Mouse (Mus musculus) MEL (cell line): Measurements from ENCODE around the gene Spag16. TPM values are rescaled to one million over a fixed set of nuclear protein-coding genes. Genes with fewer than 3 reads are reported as not detected.

Experiments used
- DNase-seq: peaks from one replicate; pipeline ENCODE4 v3.0.0; 2011; ENCODE audit warnings: low read depth, low spot score
- H3K27ac ChIP-seq: 2 replicates; pipeline ENCODE4 v1.5.1; 2012; ENCODE audit warnings: low read depth, mild to moderate bottlenecking, control low read depth, low read length, moderate library complexity; ENCODE audit not compliant: control insufficient read depth
- H3K27me3 ChIP-seq, 2 experiments: fragments of 150-350 bp in 1 of 2; sonication (generic) in 1 of 2; 2 replicates each; pipeline ENCODE4 v1.6.1; 2012; ENCODE audit warnings: low read length in 2 of 2, mild to moderate bottlenecking in 2 of 2, improper control_type of control experiment in 1 of 2, moderate library complexity in 1 of 2; ENCODE audit not compliant: insufficient read depth in 2 of 2, control insufficient read depth in 1 of 2
- H3K36me3 ChIP-seq, 2 experiments: 2 replicates each; pipeline ENCODE4 v1.6.1; 2012 to 2014; ENCODE audit warnings: low read length in 2 of 2, improper control_type of control experiment in 1 of 2, inconsistent platforms in 1 of 2, mild to moderate bottlenecking in 1 of 2; ENCODE audit not compliant: insufficient read depth in 2 of 2, control insufficient read depth in 1 of 2
- H3K4me1 ChIP-seq, 2 experiments: fragments of 150-350 bp in 1 of 2; sonication (generic) in 1 of 2; 2 replicates each; pipeline ENCODE4 v1.6.1; 2012; ENCODE audit warnings: low read length in 2 of 2, improper control_type of control experiment in 1 of 2, mild to moderate bottlenecking in 1 of 2; ENCODE audit not compliant: insufficient read depth in 2 of 2, control insufficient read depth in 1 of 2
- H3K4me3 ChIP-seq, 2 experiments: fragments of 150-350 bp in 1 of 2; sonication (generic) in 1 of 2; 2 replicates each; pipeline ENCODE4 v1.5.1; 2012; ENCODE audit warnings: low read depth in 2 of 2, low read length in 2 of 2, mild to moderate bottlenecking in 2 of 2, moderate library complexity in 2 of 2, control low read depth in 1 of 2, improper control_type of control experiment in 1 of 2; ENCODE audit not compliant: control insufficient read depth in 1 of 2, insufficient read depth in 1 of 2
- H3K79me2 ChIP-seq: 2 replicates; pipeline ENCODE4 v1.6.1; 2012; ENCODE audit warnings: mild to moderate bottlenecking, low read length, moderate library complexity; ENCODE audit not compliant: control insufficient read depth, poor library complexity, insufficient read depth
- H3K9ac ChIP-seq: 2 replicates; pipeline ENCODE4 v1.6.1; 2012; ENCODE audit warnings: low read depth, mild to moderate bottlenecking, control low read depth, low read length, moderate library complexity; ENCODE audit not compliant: control insufficient read depth, poor library complexity, severe bottlenecking
- H3K9me3 ChIP-seq: fragments of 150-350 bp; sonication (generic); replicated peaks from 2 replicates; pipeline ENCODE4 v1.6.1; 2012; ENCODE audit warnings: mild to moderate bottlenecking, low read length, improper control_type of control experiment, moderate library complexity; ENCODE audit not compliant: insufficient read depth
- BHLHE40 ChIP-seq: IDR thresholded peaks from 2 replicates; pipeline ENCODE4 v1.6.1; 2012; ENCODE audit warnings: low read depth, mild to moderate bottlenecking, inconsistent platforms, low read length, improper control_type of control experiment, borderline replicate concordance
- CHD2 ChIP-seq: IDR thresholded peaks from 2 replicates; pipeline ENCODE4 v1.6.1; 2011; ENCODE audit warnings: low read length, improper control_type of control experiment
- EP300 ChIP-seq, 2 experiments: IDR thresholded peaks; 2 replicates each; pipeline ENCODE4 v1.6.1; 2011; ENCODE audit warnings: improper control_type of control experiment in 2 of 2, low read length in 2 of 2, low read depth in 1 of 2, mild to moderate bottlenecking in 1 of 2
- ETS1 ChIP-seq: IDR thresholded peaks from 2 replicates; pipeline ENCODE4 v1.6.1; 2012; ENCODE audit warnings: low read depth, mild to moderate bottlenecking, inconsistent platforms, low read length, improper control_type of control experiment, moderate library complexity
- GATA1 ChIP-seq: IDR thresholded peaks from 2 replicates; pipeline ENCODE4 v1.6.1; 2011; ENCODE audit warnings: low read depth, low read length, improper control_type of control experiment
- HCFC1 ChIP-seq: IDR thresholded peaks from 2 replicates; pipeline ENCODE4 v1.6.1; 2012; ENCODE audit warnings: low read depth, mild to moderate bottlenecking, inconsistent platforms, low read length, improper control_type of control experiment, moderate library complexity
- JUND ChIP-seq: IDR thresholded peaks from 2 replicates; pipeline ENCODE4 v1.6.1; 2011; ENCODE audit warnings: low read depth, mild to moderate bottlenecking, improper control_type of control experiment, low read length
- MAFK ChIP-seq: IDR thresholded peaks from 2 replicates; pipeline ENCODE4 v1.6.1; 2011; ENCODE audit warnings: low read depth, mild to moderate bottlenecking, low read length, improper control_type of control experiment, borderline replicate concordance
- MAX ChIP-seq: IDR thresholded peaks from 2 replicates; pipeline ENCODE4 v1.6.1; 2011; ENCODE audit warnings: low read length, improper control_type of control experiment
- MAZ ChIP-seq: IDR thresholded peaks from 2 replicates; pipeline ENCODE4 v1.6.1; 2012; ENCODE audit warnings: low read depth, mild to moderate bottlenecking, inconsistent platforms, low read length, improper control_type of control experiment
- MEF2A ChIP-seq: IDR thresholded peaks from 2 replicates; pipeline ENCODE4 v1.6.1; 2014; ENCODE audit warnings: low read depth, mild to moderate bottlenecking, inconsistent platforms, low read length, improper control_type of control experiment; ENCODE audit not compliant: poor library complexity, insufficient replicate concordance, severe bottlenecking; ENCODE audit errors: extremely low read depth
- MYB ChIP-seq: IDR thresholded peaks from 2 replicates; pipeline ENCODE4 v1.6.1; 2011; ENCODE audit warnings: mild to moderate bottlenecking, low read depth, low read length, improper control_type of control experiment
- MYC ChIP-seq: IDR thresholded peaks from 2 replicates; pipeline ENCODE4 v1.6.1; 2011; ENCODE audit warnings: low read depth, mild to moderate bottlenecking, low read length, improper control_type of control experiment, moderate library complexity
- POLR2AphosphoS2 ChIP-seq: IDR thresholded peaks from 2 replicates; pipeline ENCODE4 v1.6.1; 2011; ENCODE audit warnings: low read length, improper control_type of control experiment
- POLR2AphosphoS5 ChIP-seq: IDR thresholded peaks from 2 replicates; pipeline ENCODE4 v1.6.1; 2012; ENCODE audit warnings: low read depth, borderline replicate concordance, mild to moderate bottlenecking, inconsistent platforms, low read length, moderate library complexity, mixed read lengths
- RAD21 ChIP-seq: IDR thresholded peaks from 2 replicates; pipeline ENCODE4 v1.6.1; 2011; ENCODE audit warnings: mild to moderate bottlenecking, low read depth, low read length, improper control_type of control experiment
- RCOR1 ChIP-seq: IDR thresholded peaks from 2 replicates; pipeline ENCODE4 v1.6.1; 2012; ENCODE audit warnings: low read depth, mild to moderate bottlenecking, inconsistent platforms, low read length, improper control_type of control experiment
- SIN3A ChIP-seq: IDR thresholded peaks from 2 replicates; pipeline ENCODE4 v1.6.1; 2012; ENCODE audit warnings: low read length, improper control_type of control experiment, inconsistent platforms
- SMC3 ChIP-seq: IDR thresholded peaks from 2 replicates; pipeline ENCODE4 v1.6.1; 2011; ENCODE audit warnings: low read depth, low read length, improper control_type of control experiment
- TAL1 ChIP-seq: IDR thresholded peaks from 2 replicates; pipeline ENCODE4 v1.6.1; 2012; ENCODE audit warnings: mild to moderate bottlenecking, inconsistent platforms, low read length, moderate library complexity, mixed read lengths
- TCF12 ChIP-seq: IDR thresholded peaks from 2 replicates; pipeline ENCODE4 v1.6.1; 2014; ENCODE audit warnings: low read depth, mild to moderate bottlenecking, inconsistent platforms, low read length, improper control_type of control experiment, moderate library complexity
- UBTF ChIP-seq: IDR thresholded peaks from 2 replicates; pipeline ENCODE4 v1.6.1; 2012; ENCODE audit warnings: low read depth, mild to moderate bottlenecking, inconsistent platforms, low read length, improper control_type of control experiment, moderate library complexity, borderline replicate concordance; ENCODE audit not compliant: insufficient read depth
- USF1 ChIP-seq: IDR thresholded peaks from 2 replicates; pipeline ENCODE4 v1.6.1; 2014; ENCODE audit warnings: low read depth, mild to moderate bottlenecking, inconsistent platforms, low read length, improper control_type of control experiment, moderate library complexity
- USF2 ChIP-seq, 2 experiments: IDR thresholded peaks; 2 replicates each; pipeline ENCODE4 v1.6.1; 2011 to 2012; ENCODE audit warnings: improper control_type of control experiment in 2 of 2, low read length in 2 of 2, borderline replicate concordance in 1 of 2, inconsistent platforms in 1 of 2, low read depth in 1 of 2, mild to moderate bottlenecking in 1 of 2; ENCODE audit not compliant: insufficient read depth in 1 of 2
- ZKSCAN1 ChIP-seq: IDR thresholded peaks from 2 replicates; pipeline ENCODE4 v1.6.1; 2012; ENCODE audit warnings: low read depth, mild to moderate bottlenecking, inconsistent platforms, low read length, improper control_type of control experiment, moderate library complexity
- ZMIZ1 ChIP-seq: IDR thresholded peaks from 2 replicates; pipeline ENCODE4 v1.6.1; 2012; ENCODE audit warnings: low read depth, mild to moderate bottlenecking, inconsistent platforms, low read length, improper control_type of control experiment, moderate library complexity
- polyA plus RNA-seq, 2 experiments: library from polyadenylated mRNA; stranded (reverse) in 1 of 2; unstranded in 1 of 2; fragments of >175 nt in 1 of 2; fragments of >200 nt in 1 of 2; gene quantifications; 2 replicates each; pipeline versions ENCODE4 v1.2.1 to v1.2.4; 2012; ENCODE audit warnings: low replicate concordance in 2 of 2, low read depth in 1 of 2; ENCODE audit not compliant: insufficient read length in 2 of 2, insufficient read depth in 1 of 2, missing spikeins in 1 of 2
- total RNA-seq: library from RNA; depleted of rRNA; stranded (reverse); fragments of 300-350 nt; gene quantifications from 2 replicates; pipeline ENCODE4 v1.2.3, GENCODE M21; 2012

The Spag16 gene
- total and polyA plus RNA-seq, 3 experiments: not detected

DNA sequence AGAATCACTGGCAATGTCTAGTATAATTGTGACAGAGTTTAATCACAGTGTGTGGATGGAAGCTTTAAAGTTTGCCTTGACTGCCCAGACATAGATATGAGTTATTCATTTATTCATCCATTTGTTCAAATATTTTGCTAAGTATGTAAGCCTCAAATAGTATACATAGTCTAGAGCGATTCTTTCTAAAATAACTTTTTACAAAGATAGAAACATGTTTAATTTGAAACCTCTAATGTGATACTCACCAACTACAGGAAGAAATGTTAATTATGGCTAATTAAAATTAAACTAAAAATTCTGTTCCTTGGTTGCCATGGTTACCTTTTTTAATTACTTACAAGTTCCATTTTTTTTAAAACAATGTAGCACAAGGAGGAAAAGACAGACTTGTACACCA is 653.1 kb downstream of the Spag16 start:
- H3K9me3 ChIP-seq: no peaks in the 10 kb centered on the region
- no peak overlapping the region for H3K27ac ChIP-seq
- TF ChIP-seq UBTF (no peak), ZMIZ1 (no peak), ZKSCAN1 (no peak), SMC3 (no peak), BHLHE40 (no peak), TCF12 (no peak), POLR2AphosphoS2 (no peak), HCFC1 (no peak), CHD2 (no peak), POLR2AphosphoS5 (no peak), SIN3A (no peak), TAL1 (no peak), MAZ (no peak), MYB (no peak)
- no peaks in the 10 kb centered on the region for H3K4me1 ChIP-seq
- no peak for DNase-seq
- H3K27me3 ChIP-seq: no peaks in the 10 kb centered on the region
- H3K79me2 ChIP-seq: no peaks in the 10 kb centered on the region
- no peak overlapping the region for H3K4me3 ChIP-seq
- H3K36me3 ChIP-seq: no peaks in the 10 kb centered on the region
- H3K9ac ChIP-seq: no peak overlapping the region

- H3K9me3 ChIP-seq: no peaks in the 10 kb centered on the region
- no peak overlapping the region for H3K27ac ChIP-seq
- no peak overlapping the region for H3K4me3 ChIP-seq
- no peak overlapping the region for H3K9ac ChIP-seq
- no peak for DNase-seq
- no peaks in the 10 kb centered on the region for H3K79me2 ChIP-seq
- no peaks in the 10 kb centered on the region for H3K4me1 ChIP-seq
- no peaks in the 10 kb centered on the region for H3K27me3 ChIP-seq
- H3K36me3 ChIP-seq: no peaks in the 10 kb centered on the region
- TF ChIP-seq POLR2AphosphoS2 (no peak), EP300 (IDR thresholded peaks at IDR 0.05; ENCODE audit: low read depth in 1 of 2, low read length in 2 of 2) (no peak), USF1 (no peak), RAD21 (no peak), MAZ (no peak), ZKSCAN1 (no peak), GATA1 (no peak), JUND (no peak), MAFK (no peak), MYC (no peak), BHLHE40 (no peak), USF2 (IDR thresholded peaks at IDR 0.05; ENCODE audit: borderline replicate concordance in 1 of 2, insufficient read depth in 1 of 2, low read depth in 1 of 2, low read length in 2 of 2) (no peak), HCFC1 (no peak), RCOR1 (no peak), SIN3A (no peak), MEF2A (no peak), ETS1 (no peak), SMC3 (no peak), MYB (no peak), MAX (no peak)
Measured at GRCm38 (mm10) chr1:70518918-70519317, 692.1 kb downstream of the Spag16 start.
